Mouse (Mus musculus) kidney, adult 8-10 months (tissue): ENCODE measurements around the gene Celf2.

ENCODE experiments used
- DNase-seq, 2 experiments: peaks; one replicate each; pipeline ENCODE4 v3.0.0; 2022

Celf2 gene

DNA sequence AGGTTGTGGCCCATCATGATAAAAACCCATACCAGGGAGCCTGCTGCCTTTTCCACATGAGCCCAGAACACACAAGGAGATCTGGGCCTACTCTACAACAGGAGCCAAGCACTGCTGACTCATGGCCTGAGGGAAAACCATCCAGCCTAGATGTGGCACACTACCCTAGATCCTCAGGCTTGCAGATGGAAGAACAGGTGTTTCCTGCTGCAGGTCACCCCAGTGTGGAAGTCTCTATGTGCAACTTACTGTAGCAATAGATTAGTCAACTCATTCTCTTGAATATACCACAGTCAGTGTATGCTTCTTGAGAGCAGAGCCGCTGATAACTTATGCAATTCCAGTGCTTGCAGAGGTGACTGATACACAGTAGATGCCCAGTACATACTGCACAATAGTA lies 612.5 kb downstream of the Celf2 start:
- DNase-seq: no peak

DNA sequence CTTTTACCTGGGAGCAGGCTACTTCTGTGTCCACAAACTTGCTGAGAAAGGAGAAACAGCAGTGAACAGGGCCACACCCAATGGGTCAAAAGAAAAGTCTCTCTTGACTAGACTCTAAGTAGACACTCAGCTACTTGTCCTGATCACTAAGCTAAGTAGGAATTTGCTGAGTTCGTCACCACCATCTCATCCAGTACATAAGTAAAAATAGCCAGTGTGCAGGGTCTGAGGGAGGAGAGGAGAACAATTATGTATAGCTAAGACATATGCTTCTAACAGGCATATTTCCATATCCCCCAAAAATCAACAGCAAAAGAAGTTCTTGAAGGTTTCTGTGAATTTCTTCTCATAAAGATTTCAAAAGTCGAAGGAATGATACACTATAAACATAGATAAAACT lies 615.8 kb downstream of the Celf2 start:
- DNase-seq: no peak

DNA sequence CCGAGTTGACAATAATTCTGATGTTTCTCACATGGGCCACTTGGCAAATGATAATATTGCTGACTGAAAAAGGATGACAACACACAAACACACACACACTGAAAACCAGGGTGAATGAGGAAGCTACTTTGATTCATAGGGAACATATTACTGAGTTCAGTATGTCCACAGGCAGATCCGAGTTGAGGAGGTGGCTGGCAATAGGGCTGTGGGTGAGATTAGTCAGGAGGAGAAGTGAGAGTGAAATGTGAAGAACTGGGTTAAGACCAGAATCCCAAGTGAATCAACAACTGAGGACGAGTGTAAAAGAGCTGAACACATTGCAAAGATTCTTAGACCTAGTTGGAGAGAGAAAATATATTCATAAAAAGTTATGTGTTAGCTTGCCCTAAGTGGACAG lies 616.3 kb downstream of the Celf2 start:
- no peak for DNase-seq

DNA sequence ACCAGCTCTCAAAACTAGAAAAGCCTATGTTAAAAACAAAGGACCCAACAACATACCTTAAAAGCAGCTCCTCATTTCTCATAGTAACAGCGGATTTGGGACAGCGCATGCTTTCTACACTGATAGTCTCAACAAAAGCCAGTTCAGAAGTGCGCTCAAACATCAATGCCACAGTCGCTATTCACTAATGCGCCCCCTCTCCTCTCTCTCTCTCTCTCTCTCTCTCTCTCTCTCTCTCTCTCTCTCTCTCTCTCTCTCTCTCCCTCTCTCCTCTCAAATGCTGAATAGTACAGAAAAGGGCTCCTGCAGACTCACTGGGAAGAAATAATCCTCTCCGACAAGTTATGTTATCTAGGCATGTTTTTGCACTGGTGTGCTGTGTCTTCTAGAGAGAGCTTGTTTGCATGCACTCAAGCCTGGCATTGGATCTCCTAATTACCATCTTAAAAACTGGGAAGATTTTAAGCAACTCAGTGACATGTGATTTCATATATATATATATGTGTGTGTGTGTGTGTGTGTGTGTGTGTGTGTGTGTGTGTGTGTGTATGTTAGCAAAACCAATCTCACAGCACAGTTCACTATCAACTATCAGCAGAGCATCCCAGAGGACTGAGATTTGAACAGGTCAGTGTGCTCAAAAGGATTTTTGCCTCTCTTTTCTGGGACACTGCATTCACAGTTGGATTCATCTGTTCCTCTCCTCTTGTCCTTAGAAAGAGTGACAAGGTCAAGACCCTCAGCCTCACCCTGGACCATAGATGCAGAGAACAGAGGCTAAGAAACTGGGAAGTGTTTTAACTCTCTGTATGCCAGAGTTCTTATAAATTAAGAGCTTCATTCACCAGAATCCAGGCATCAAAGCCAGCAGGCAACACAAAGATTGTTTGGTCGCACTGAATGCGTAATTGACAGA lies 624.3 kb downstream of the Celf2 start:
- DNase-seq: no peak

DNA sequence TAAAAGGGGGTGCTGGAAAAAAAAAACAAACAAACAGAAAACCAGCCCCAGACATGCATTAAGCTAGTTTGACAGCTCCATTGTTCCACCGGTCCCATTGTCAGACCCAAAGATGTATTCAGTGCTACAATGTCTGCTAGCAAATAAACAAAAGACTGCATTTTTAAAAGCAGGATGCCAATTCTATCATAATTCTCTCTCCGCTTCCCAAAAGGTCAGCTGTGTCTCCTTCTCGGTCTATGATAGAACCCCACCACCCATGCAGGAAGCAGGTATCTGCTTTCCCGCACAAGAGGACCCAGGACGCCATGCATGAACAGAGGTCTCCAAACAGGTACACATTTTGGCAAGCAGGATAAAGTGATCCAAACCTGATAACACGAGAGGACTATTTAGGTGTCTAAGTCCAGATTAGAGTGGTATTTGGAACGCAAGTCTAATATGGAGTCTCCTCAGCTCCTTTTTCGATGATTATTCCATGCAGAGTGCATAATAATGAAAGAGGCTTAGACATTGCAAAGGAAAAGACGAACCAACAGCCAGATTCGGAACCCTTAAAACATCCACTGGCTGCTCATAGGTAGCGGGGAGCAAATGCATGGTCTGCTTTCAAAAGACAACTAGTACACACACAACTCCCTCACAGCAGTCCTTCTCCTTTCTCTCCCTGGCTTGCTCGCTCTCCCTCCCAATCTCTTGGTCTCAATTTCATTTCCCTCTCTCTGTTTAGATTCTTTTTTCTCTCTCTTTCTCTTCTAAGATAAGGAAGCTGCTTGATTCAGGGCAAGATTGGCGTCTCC lies 625.2 kb downstream of the Celf2 start:
- no peak for DNase-seq

DNA sequence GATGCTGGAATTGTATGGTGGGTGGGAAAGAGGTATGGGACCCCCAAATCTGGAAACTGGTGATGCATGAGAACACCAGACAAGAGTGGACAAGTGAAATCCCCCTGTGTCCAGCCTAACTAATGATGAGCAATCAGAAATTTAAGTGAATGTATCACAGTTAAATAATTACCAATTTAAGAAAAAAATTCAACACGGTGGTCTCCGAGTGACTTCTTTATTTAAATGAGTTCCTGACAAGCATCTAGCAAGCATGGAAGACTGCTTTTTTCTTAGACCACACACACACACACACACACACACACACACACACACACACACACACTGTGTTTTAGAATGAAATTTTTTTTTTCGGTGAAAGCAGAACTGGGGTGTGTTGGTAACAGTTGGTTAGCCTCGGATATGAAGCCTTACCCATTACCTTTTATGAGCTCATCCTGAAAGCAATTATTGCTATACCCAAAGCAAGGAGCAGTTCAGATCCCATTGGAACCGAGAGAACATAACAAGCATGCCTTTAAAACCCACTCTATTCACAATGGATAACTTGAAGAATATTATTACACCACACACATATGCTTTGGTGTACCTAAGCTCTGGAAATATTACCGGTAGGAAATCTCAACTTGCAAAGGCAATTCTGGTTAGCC lies 627.0 kb downstream of the Celf2 start:
- DNase-seq: no peak

DNA sequence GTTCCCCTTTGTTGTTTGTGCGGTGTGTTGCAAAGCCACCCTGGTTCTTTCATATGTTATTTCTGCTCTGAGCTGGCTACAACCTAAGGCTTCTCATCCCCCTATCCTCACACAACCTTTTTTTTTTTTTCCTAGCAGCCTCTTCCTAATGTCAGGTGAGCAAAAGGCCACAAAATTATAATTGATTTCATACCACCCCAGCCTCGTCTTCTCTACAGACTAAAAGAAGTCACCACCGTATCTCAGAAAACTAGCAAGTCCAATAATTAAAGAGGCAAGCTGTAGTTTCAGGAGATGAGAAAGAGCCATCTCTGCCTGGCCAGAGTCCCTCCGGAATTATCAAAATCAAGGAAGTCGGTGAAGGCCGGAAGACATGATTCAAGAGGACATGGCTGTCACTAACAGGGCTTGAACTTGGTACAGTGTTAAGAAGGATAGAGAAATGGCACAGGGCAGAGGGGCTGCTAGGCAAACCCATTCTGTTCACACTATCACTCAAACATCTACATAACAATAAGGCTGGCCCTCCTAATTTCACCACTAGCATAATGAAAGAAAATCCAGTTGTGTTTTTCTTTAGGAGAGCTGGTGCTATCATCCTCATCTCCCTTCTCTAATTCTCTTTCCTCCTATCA lies 628.3 kb downstream of the Celf2 start:
- DNase-seq: no peak

DNA sequence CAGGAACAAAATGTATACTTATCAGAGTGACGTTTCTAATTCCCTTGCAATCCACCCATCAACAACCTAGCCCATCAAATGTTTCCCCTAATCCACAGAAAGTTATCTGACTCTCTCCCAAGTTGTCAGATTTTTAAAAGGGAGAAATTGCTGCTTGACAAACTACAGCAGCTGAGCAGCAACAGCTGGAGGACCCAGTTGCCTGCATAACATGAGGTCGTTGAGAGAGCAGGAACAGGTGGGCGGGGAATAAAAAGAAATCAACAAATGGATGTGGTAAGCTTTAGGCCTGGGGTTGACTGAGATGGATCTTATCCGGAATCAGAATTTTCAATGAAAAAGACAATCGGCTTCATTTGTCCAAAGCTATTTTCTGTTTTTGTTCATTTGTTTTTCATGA lies 632.3 kb downstream of the Celf2 start:
- no peak for DNase-seq

DNA sequence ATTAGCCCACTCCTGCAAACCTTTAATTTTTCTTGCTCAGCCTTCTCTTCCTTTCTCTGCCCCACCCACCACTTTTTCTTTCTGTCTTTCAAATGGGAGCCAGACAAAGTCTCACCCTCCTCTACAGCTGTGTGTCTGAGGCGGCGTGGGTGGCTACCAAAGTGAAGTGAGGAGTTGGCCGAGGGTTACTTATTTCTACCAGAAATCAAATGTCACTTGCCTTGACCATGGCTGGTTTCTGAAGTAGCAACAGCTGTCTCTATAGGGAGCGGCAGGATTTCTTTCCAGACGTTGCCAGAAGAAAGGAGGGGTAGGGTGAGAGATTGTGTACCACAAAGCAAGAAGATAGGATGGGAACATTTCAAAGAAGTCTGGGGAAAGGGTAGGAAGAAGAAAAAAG lies 632.8 kb downstream of the Celf2 start:
- no peak for DNase-seq

DNA sequence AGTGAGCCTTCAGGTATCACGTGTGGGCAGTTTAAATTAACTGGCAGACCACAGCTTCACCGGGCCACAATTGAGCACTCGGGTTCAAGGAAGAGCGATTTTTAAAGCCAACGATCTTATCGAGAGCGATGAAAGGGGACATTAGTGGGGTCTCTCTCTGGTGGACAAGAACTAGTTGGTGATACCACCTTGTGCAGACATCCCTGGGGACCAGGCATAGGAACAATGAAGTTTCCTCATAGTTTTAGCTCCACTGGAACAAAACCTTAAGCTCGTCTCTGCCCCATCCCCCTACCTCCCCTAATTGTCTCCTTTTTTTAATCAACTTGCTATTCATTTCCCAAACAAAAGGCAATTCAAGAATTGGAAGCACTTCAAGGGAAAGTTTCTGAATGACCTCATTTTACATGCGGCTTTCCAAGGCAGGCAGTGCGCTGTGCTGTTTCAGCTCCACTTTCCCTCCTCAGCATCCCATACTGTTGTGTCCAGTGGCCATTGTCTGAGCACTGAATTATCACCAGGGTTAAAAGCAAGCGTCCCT lies 634.2 kb downstream of the Celf2 start:
- no peak for DNase-seq

DNA sequence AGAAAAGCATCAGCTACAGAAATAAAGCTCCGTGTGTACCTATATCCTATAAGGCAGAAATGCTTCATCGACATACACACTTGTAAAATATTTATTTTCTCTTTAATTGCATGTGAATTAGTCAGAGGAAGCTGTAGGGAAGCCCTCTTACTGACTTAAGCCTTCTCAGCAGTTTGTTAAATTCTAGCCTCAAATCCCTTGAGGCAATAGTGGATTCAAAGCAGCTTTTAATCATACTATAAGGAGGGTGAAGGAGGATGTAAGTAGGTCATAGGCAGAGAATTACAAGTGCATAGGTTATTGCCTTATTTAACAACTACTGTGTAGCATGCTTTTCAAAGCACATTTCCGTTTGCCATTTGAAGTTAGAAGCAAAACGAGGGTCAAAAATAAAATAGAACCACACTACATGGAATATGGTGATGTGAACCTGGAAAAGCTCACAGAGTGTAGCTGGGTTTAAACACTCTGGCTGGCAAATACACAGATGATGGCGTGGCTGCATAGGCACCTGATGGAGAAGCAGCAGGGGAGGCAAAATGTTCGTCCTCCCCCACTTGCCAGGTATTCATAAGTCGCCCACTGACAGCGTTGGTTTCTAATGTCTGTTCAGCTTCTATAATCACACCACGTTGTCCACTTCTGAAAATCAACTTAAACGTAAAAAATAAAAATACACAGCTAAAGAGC lies 635.0 kb downstream of the Celf2 start:
- no peak for DNase-seq

DNA sequence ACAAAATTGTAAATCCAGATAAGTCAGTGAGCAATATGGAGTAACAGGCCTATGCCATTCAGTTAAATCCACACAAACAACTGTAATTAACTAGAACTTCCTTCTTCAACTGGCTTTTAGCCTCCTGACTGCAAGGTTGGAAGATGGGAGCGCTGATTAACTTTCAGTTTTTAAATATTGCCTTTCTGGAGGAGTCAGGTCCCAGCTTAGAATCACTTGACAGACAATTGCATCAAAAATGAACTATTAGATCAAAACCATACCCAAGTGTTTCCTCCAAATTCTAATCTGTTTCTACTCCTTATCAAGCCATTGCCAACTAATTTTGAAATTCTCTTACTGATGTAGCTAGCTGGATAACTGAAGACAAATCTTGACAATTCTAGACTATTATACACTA lies 635.7 kb downstream of the Celf2 start:
- DNase-seq: no peak

DNA sequence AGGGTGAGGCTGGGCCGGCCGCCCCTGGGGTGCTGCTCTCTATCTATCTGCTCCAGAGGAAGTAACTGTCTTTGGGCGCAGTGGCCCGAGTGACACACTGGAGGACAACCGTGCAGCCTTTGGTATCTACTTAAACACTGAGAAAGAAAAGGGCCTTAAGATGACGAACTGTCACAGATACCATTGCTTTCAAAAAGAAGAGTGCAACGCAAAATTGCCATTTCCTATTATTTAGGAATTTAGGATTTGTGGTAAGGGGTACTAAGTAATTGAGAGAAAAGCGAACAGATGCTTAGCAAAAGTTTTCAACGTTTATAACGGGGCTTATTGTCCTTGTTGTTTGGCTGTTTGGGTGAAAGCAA lies 636.5 kb downstream of the Celf2 start:
- no peak for DNase-seq

DNA sequence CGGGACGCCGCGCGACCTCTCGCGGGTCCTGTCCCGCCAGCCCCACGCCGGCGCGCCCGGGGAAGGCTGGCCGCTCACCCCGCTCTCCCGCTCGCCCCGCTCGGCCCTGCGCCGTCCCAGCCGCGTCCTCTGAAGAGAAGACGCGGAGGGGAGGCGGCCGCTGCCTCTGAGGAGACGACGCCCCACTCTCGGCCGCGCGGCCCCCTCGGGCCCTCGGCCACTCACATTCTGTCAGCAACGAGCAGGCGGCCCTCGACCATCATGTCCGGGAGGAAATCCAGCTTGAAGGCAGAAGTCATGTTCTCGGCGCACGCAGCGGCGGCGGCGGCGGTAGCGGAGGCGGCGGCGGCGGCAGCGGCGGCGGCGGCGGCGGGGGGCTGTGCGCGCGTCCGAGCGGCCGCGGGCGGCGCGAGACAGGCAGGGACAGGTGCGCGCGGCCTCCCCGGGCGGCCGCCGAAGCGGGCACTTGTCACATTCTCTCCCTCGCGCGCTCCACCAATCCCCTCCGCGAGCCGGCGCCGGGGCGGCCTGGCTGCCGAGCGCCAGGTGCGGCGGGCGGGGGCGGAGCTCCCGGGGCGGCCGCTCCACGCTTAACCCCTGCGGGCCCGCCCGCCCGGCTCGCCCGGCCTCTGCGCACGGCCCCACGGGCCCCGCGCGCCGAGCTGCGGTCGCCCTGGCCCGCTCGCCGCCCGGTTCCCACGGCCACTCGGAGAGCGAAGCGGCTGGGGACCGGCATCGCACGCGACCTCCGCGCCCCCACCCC lies 637.1 kb downstream of the Celf2 start:
- peak; percentile 59 to 60 for DNase-seq

DNA sequence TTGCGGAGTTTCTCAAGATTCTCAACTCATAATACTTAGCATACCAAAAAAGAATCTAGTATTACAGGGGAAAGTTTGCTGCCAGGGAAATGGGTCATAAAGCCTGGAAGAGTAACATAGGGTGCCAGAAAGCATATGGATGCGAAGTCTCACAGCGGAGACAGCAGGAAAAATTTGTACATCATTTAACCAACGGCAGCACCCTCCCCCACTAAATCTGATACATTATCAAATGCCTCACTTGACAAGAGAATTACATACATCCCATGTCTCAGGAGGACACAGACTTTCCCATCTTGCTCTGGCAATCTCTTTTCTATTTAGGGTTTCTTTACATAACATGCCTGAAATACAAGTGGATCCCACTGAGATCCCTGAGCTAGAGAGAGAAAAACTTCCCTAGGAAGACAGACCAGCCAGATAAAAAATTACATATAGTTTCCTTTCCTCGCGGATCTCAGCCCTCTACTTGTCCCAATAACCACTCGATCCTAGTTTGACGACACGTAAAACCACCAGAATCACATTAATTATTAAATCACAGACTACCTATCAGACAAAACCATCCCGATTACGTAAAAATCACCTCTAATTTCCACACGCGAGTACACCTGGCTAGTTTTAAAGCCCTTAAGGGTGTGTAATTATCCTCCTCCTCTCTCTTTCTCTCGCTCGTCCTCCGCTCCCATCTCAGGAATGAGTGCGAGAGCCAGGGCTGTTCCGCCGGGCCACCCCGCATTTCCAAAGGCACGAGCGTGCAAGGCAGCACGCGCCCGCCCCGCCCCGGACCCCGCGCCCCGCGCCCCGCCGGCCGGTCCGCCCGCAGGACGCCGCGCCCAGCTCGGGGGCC lies 637.9 kb downstream of the Celf2 start:
- DNase-seq: peak; percentile 7 to 15

DNA sequence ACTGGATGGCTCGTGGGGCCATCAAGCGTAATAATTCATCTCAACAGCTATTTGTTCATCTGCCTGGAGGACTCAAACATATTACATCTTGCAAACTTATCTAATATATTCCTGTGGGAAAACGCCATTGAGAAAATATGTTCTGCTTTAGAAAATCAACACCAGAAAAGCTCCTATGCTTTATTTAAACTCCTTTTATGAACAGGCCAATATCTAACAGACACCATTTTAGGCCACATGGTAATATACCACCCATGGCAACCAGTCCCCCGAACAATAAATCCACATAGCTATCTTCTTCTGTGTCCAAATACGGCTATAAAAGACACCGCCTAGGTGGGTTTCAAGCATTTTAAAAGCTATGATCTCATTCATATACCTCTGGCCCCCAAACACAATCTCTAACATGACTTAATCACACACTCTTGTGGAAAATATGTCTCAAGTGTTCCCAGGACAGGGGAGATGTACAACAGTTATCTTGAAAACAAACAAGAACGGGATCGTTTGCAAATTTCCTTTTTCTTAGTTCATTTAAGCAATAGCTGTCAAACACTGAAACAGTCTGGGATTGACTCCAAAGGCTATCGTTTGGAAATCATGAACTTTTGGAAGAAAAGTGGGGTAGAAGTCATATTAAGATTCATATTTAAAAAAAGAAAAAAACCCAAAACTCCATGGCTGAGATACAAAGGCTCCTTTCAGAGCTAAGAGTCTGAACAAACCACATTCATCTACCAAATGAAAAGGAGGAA lies 639.2 kb downstream of the Celf2 start:
- no peak for DNase-seq

DNA sequence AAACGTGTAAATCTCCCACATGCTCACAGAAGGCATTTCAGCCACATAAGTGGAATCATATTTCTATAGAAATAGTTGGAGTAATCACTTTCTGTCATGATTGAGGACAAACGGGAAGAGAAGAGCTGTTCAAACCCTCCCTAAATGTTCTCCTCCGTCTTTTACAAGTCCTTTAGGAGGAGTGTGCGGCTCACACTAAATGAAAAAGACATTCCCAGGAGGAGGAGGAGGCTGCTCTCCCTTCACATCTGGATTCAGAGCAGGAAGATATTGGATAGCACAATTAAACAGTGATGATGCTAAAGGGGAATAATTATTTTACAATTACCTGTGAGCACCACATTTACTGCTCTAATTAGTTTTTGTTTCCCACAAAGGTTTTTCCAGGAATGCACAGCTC lies 642.1 kb downstream of the Celf2 start:
- DNase-seq: no peak

DNA sequence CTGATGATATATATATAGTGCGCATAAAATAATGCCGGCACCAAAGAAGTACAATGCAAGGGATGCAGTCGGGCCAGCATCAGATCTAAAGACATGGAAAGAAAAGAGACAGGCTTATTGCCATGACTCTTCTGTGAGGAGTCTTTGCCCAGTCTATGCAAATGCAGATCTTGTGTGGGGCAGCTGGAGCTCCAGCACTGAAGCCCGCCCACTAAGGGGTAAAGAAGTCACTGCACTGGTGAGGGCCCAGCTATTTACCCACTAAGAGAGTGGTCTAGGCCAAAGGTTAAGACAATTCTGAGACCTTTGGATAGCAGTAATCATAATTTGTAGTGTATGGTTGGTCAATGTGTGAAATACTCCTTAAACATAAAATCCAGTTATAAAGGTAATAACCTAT lies 643.6 kb downstream of the Celf2 start:
- no peak for DNase-seq

DNA sequence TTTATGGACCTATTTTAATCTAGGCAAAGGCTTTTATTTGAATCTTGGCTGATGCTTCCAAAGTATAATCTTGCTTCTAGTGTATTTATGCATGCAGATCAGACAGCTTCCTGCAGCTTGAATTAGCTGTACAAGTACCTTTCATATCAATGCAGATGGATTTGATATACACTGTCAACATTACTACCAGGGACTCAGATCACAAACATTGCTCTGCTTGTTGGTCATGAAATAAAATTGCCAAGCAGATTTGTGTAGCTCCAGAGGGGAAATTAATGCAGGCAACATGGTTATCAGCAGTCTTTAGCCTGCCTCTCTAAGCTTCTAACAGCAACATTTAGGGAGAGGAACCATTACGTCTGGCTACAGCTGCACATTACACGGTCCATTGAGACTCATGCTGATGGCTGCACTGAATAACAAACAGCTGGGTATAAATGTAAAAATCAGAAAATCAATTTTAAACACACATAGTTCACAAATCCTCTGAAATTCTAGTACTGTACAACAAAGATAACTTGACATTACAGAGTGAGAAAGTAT lies 659.2 kb downstream of the Celf2 start:
- DNase-seq: no peak
